Mouse (Mus musculus): ENCODE measurements at regions not wholly inside any gene's neighbourhood (a gene's known extent, or its start where the extent isn't known, plus 50 kb on each side); places are given as distances from the start of the nearest gene placed in this dataset.

- no peaks in the 10 kb centered on the region for H3K27me3 ChIP-seq (ENCODE audit: control insufficient read depth, insufficient read depth, insufficient read length)
- no peak overlapping the region for H3K4me3 ChIP-seq (ENCODE audit: insufficient read depth, poor library complexity, severe bottlenecking)
- H3K79me3 ChIP-seq (ENCODE audit: low read depth): no peaks in the 10 kb centered on the region
- TF ChIP-seq CEBPB (IDR thresholded peaks at IDR 0.05; ENCODE audit: low read depth) (no peak), CTCF (IDR thresholded peaks at IDR 0.05; ENCODE audit: control insufficient read depth, insufficient read depth, insufficient read length) (no peak), MAX (IDR thresholded peaks at IDR 0.05) (no peak), FOSL1 (IDR thresholded peaks at IDR 0.05; ENCODE audit: insufficient read depth, low read length, poor library complexity, severe bottlenecking) (no peak), MYOD1 (IDR thresholded peaks at IDR 0.05; ENCODE audit: control insufficient read depth, insufficient read length, low read depth) (no peak), USF1 (IDR thresholded peaks at IDR 0.05; ENCODE audit: low read depth) (no peak), MYOG (IDR thresholded peaks at IDR 0.05; ENCODE audit: control insufficient read depth, extremely low read depth, insufficient read length) (no peak)
- no peaks in the 10 kb centered on the region for H3K79me2 ChIP-seq (ENCODE audit: control insufficient read depth, insufficient read depth)
- H3ac ChIP-seq (ENCODE audit: control insufficient read depth, insufficient read length, low read depth): no peak overlapping the region
- H3K36me3 ChIP-seq (ENCODE audit: control insufficient read depth, insufficient read depth): no peaks in the 10 kb centered on the region
These were observed 150.2 kb upstream of the Mamld1 start for GRCm38 (mm10) chrX:70899720-70900479.

GRCm38 (mm10) chrX:70925646-70926045 lies 124.4 kb upstream of the Mamld1 start:
- H3K4me3 ChIP-seq (ENCODE audit: insufficient read depth, poor library complexity, severe bottlenecking): no peak overlapping the region
- H3K27me3 ChIP-seq (ENCODE audit: control insufficient read depth, insufficient read depth, insufficient read length): no peaks in the 10 kb centered on the region
- H3K79me3 ChIP-seq (ENCODE audit: low read depth): no peaks in the 10 kb centered on the region
- H3ac ChIP-seq (ENCODE audit: control insufficient read depth, insufficient read length, low read depth): no peak overlapping the region
- no peaks in the 10 kb centered on the region for H3K36me3 ChIP-seq (ENCODE audit: control insufficient read depth, insufficient read depth)
- no peak for TF ChIP-seq MAX (IDR thresholded peaks at IDR 0.05)
- TF ChIP-seq FOSL1 (IDR thresholded peaks at IDR 0.05; ENCODE audit: insufficient read depth, low read length, poor library complexity, severe bottlenecking): no peak
- TF ChIP-seq CTCF (IDR thresholded peaks at IDR 0.05; ENCODE audit: control insufficient read depth, insufficient read depth, insufficient read length): no peak
- TF ChIP-seq MYOD1 (IDR thresholded peaks at IDR 0.05; ENCODE audit: control insufficient read depth, insufficient read length, low read depth): no peak
- TF ChIP-seq MYOG (IDR thresholded peaks at IDR 0.05; ENCODE audit: control insufficient read depth, extremely low read depth, insufficient read length): no peak
- TF ChIP-seq USF1 (IDR thresholded peaks at IDR 0.05; ENCODE audit: low read depth): no peak
- TF ChIP-seq CEBPB (IDR thresholded peaks at IDR 0.05; ENCODE audit: low read depth): no peak
- no peaks in the 10 kb centered on the region for H3K79me2 ChIP-seq (ENCODE audit: control insufficient read depth, insufficient read depth)

- Histone ChIP-seq H3K79me3 (ENCODE audit: low read depth) (no peaks in the 10 kb centered on the region), H3K27me3 (ENCODE audit: control insufficient read depth, insufficient read depth, insufficient read length) (no peaks in the 10 kb centered on the region), H3ac (ENCODE audit: control insufficient read depth, insufficient read length, low read depth) (no peak overlapping the region), H3K36me3 (ENCODE audit: control insufficient read depth, insufficient read depth) (no peaks in the 10 kb centered on the region), H3K4me3 (ENCODE audit: insufficient read depth, poor library complexity, severe bottlenecking) (no peak overlapping the region), H3K79me2 (ENCODE audit: control insufficient read depth, insufficient read depth) (no peaks in the 10 kb centered on the region)
- no peak for TF ChIP-seq MAX (IDR thresholded peaks at IDR 0.05)
- TF ChIP-seq FOSL1 (IDR thresholded peaks at IDR 0.05; ENCODE audit: insufficient read depth, low read length, poor library complexity, severe bottlenecking): no peak
- no peak for TF ChIP-seq MYOG (IDR thresholded peaks at IDR 0.05; ENCODE audit: control insufficient read depth, extremely low read depth, insufficient read length)
- no peak for TF ChIP-seq CEBPB (IDR thresholded peaks at IDR 0.05; ENCODE audit: low read depth)
- no peak for TF ChIP-seq CTCF (IDR thresholded peaks at IDR 0.05; ENCODE audit: control insufficient read depth, insufficient read depth, insufficient read length)
- TF ChIP-seq USF1 (IDR thresholded peaks at IDR 0.05; ENCODE audit: low read depth): no peak
- TF ChIP-seq MYOD1 (IDR thresholded peaks at IDR 0.05; ENCODE audit: control insufficient read depth, insufficient read length, low read depth): no peak
These were observed 118.1 kb upstream of the Mamld1 start for GRCm38 (mm10) chrX:70931944-70932343.

GRCm38 (mm10) chrX:70945382-70945781 lies 104.7 kb upstream of the Mamld1 start:
- Histone ChIP-seq H3K79me3 (ENCODE audit: low read depth) (no peaks in the 10 kb centered on the region), H3K27me3 (ENCODE audit: control insufficient read depth, insufficient read depth, insufficient read length) (no peaks in the 10 kb centered on the region), H3ac (ENCODE audit: control insufficient read depth, insufficient read length, low read depth) (no peak overlapping the region), H3K4me3 (ENCODE audit: insufficient read depth, poor library complexity, severe bottlenecking) (no peak overlapping the region), H3K79me2 (ENCODE audit: control insufficient read depth, insufficient read depth) (no peaks in the 10 kb centered on the region), H3K36me3 (ENCODE audit: control insufficient read depth, insufficient read depth) (no peaks in the 10 kb centered on the region)
- no peak for TF ChIP-seq CTCF (IDR thresholded peaks at IDR 0.05; ENCODE audit: control insufficient read depth, insufficient read depth, insufficient read length)

GRCm38 (mm10) chrX:70946052-70946451 lies 104.0 kb upstream of the Mamld1 start:
- no peaks in the 10 kb centered on the region for H3K27me3 ChIP-seq (ENCODE audit: control insufficient read depth, insufficient read depth, insufficient read length)
- H3ac ChIP-seq (ENCODE audit: control insufficient read depth, insufficient read length, low read depth): no peak overlapping the region
- H3K36me3 ChIP-seq (ENCODE audit: control insufficient read depth, insufficient read depth): no peaks in the 10 kb centered on the region
- H3K79me3 ChIP-seq (ENCODE audit: low read depth): no peaks in the 10 kb centered on the region
- no peaks in the 10 kb centered on the region for H3K79me2 ChIP-seq (ENCODE audit: control insufficient read depth, insufficient read depth)
- no peak overlapping the region for H3K4me3 ChIP-seq (ENCODE audit: insufficient read depth, poor library complexity, severe bottlenecking)
- TF ChIP-seq MAX (IDR thresholded peaks at IDR 0.05) (no peak), CEBPB (IDR thresholded peaks at IDR 0.05; ENCODE audit: low read depth) (no peak), MYOG (IDR thresholded peaks at IDR 0.05; ENCODE audit: control insufficient read depth, extremely low read depth, insufficient read length) (no peak), USF1 (IDR thresholded peaks at IDR 0.05; ENCODE audit: low read depth) (no peak), CTCF (IDR thresholded peaks at IDR 0.05; ENCODE audit: control insufficient read depth, insufficient read depth, insufficient read length) (no peak), MYOD1 (IDR thresholded peaks at IDR 0.05; ENCODE audit: control insufficient read depth, insufficient read length, low read depth) (no peak), FOSL1 (IDR thresholded peaks at IDR 0.05; ENCODE audit: insufficient read depth, low read length, poor library complexity, severe bottlenecking) (no peak)

- Histone ChIP-seq H3K79me3 (ENCODE audit: low read depth) (no peaks in the 10 kb centered on the region), H3K27me3 (ENCODE audit: control insufficient read depth, insufficient read depth, insufficient read length) (no peaks in the 10 kb centered on the region), H3K79me2 (ENCODE audit: control insufficient read depth, insufficient read depth) (no peaks in the 10 kb centered on the region), H3K4me3 (ENCODE audit: insufficient read depth, poor library complexity, severe bottlenecking) (no peak overlapping the region), H3K36me3 (ENCODE audit: control insufficient read depth, insufficient read depth) (no peaks in the 10 kb centered on the region), H3ac (ENCODE audit: control insufficient read depth, insufficient read length, low read depth) (no peak overlapping the region)
- no peak for TF ChIP-seq USF1 (IDR thresholded peaks at IDR 0.05; ENCODE audit: low read depth)
- no peak for TF ChIP-seq MYOG (IDR thresholded peaks at IDR 0.05; ENCODE audit: control insufficient read depth, extremely low read depth, insufficient read length)
- no peak for TF ChIP-seq MAX (IDR thresholded peaks at IDR 0.05)
- no peak for TF ChIP-seq CEBPB (IDR thresholded peaks at IDR 0.05; ENCODE audit: low read depth)
- TF ChIP-seq MYOD1 (IDR thresholded peaks at IDR 0.05; ENCODE audit: control insufficient read depth, insufficient read length, low read depth): no peak
- no peak for TF ChIP-seq CTCF (IDR thresholded peaks at IDR 0.05; ENCODE audit: control insufficient read depth, insufficient read depth, insufficient read length)
- TF ChIP-seq FOSL1 (IDR thresholded peaks at IDR 0.05; ENCODE audit: insufficient read depth, low read length, poor library complexity, severe bottlenecking): no peak
These were observed 100.8 kb upstream of the Mamld1 start for GRCm38 (mm10) chrX:70949232-70949631.
